Mouse (Mus musculus): Measurements from ENCODE around the gene Rbm17. TPM values are rescaled to one million over a fixed set of nuclear protein-coding genes. Genes with fewer than 3 reads are reported as not detected.
A peak's percentile ranks its signal among the peaks of the same experiment; 100 is the strongest.

Rbm17 gene
- polyA plus RNA-seq, 1 experiment from 2014 or later, result 127 TPM

GRCm38 (mm10) chr2:11553471-11554400 lies 50.2 kb downstream of the Rbm17 start, which contains the start of gene Pfkfb3:
Gene Pfkfb3, minus strand, starts transcription at chr2:11554077.
- Histone ChIP-seq H3K9ac (peak within 1 kb of the TSS; percentile 61), H3K4me3 (peak within 1 kb of the TSS; percentile 67), H3K27me3 (peaks cover 35% of the 10 kb centered on the region), H3K4me1 (replicated peaks) (peaks cover 23% of the 10 kb centered on the region), H3K27ac (replicated peaks) (no peak within 1 kb of the TSS), H3K4me2 (peak within 1 kb of the TSS; percentile 100), H3K36me3 (no peaks in the 10 kb centered on the region), H3K9me3 (no peaks in the 10 kb centered on the region)
- peak; percentile 90 for ATAC-seq (ENCODE audit: low FRiP score, low read depth)
- 2% methylated on average over 65 of the region's 67 CpGs for whole genome bisulfite sequencing

- H3K27me3 ChIP-seq, result peaks cover 35% of the 10 kb centered on the region
Observed at GRCm38 (mm10) chr2:11552966-11553451, 50.9 kb downstream of the Rbm17 start.

GRCm38 (mm10) chr2:11552297-11552821 lies 51.6 kb downstream of the Rbm17 start:
- WGBS, result 10% methylated on average over 9 of the region's 9 CpGs
- Histone ChIP-seq H3K27ac (replicated peaks) (no peak overlapping the region), H3K27me3 (peaks cover 35% of the 10 kb centered on the region), H3K9me3 (no peaks in the 10 kb centered on the region), H3K36me3 (no peaks in the 10 kb centered on the region), H3K4me3 (peak overlapping the region; percentile 67; the same call in 1 of the 2 replicates), H3K4me1 (replicated peaks) (peaks cover 23% of the 10 kb centered on the region), H3K9ac (no peak overlapping the region), H3K4me2 (peak overlapping the region; percentile 100)
- ATAC-seq (ENCODE audit: low FRiP score, low read depth), result peak; percentile 28; the same call in 1 of the 2 replicates

More at GRCm38 (mm10) chr2:11552966-11553451, 50.9 kb downstream of the Rbm17 start:
- WGBS, result 3% methylated on average over 15 of the region's 15 CpGs
- Histone ChIP-seq H3K9ac (peak overlapping the region; percentile 61), H3K36me3 (no peaks in the 10 kb centered on the region), H3K9me3 (no peaks in the 10 kb centered on the region), H3K27ac (replicated peaks) (no peak overlapping the region), H3K4me2 (peak overlapping the region; percentile 100), H3K4me3 (peak overlapping the region; percentile 67), H3K4me1 (replicated peaks) (peaks cover 23% of the 10 kb centered on the region)
- ATAC-seq (ENCODE audit: low FRiP score, low read depth), result peak; percentile 32; the same call in 1 of the 2 replicates

- Histone ChIP-seq H3K4me3 (no peak overlapping the region), H3K9ac (no peak overlapping the region), H3K4me1 (replicated peaks) (peaks cover 23% of the 10 kb centered on the region), H3K36me3 (no peaks in the 10 kb centered on the region), H3K9me3 (no peaks in the 10 kb centered on the region), H3K4me2 (no peak overlapping the region), H3K27ac (replicated peaks) (no peak overlapping the region), H3K27me3 (peaks cover 35% of the 10 kb centered on the region)
- ATAC-seq (ENCODE audit: low FRiP score, low read depth), result no peak
- 30% methylated on average over 1 of the region's 1 CpGs for WGBS
Observed at GRCm38 (mm10) chr2:11551726-11552125, 52.2 kb downstream of the Rbm17 start.

- no peak for ATAC-seq (ENCODE audit: low FRiP score, low read depth)
- no peak overlapping the region for H3K9ac ChIP-seq
- peaks cover 13% of the 10 kb centered on the region for H3K4me1 ChIP-seq (replicated peaks)
- no peaks in the 10 kb centered on the region for H3K9me3 ChIP-seq
- peaks cover 22% of the 10 kb centered on the region for H3K27me3 ChIP-seq
- H3K27ac ChIP-seq (replicated peaks), result no peak overlapping the region
- no peaks in the 10 kb centered on the region for H3K36me3 ChIP-seq
- H3K4me2 ChIP-seq, result no peak overlapping the region
- 95% methylated on average over 10 of the region's 10 CpGs for WGBS
- H3K4me3 ChIP-seq, result no peak overlapping the region
Observed at GRCm38 (mm10) chr2:11548508-11548907, 55.4 kb downstream of the Rbm17 start.

GRCm38 (mm10) chr2:11547609-11548008 lies 56.3 kb downstream of the Rbm17 start:
- no peak overlapping the region for H3K27ac ChIP-seq (replicated peaks)
- no peak for ATAC-seq (ENCODE audit: low FRiP score, low read depth)
- H3K36me3 ChIP-seq, result no peaks in the 10 kb centered on the region
- no peak overlapping the region for H3K9ac ChIP-seq
- no peak overlapping the region for H3K4me3 ChIP-seq
- H3K9me3 ChIP-seq, result no peaks in the 10 kb centered on the region
- H3K27me3 ChIP-seq, result peaks cover 13% of the 10 kb centered on the region
- 62% methylated on average over 2 of the region's 2 CpGs for WGBS
- H3K4me2 ChIP-seq, result no peak overlapping the region
- H3K4me1 ChIP-seq (replicated peaks), result peaks cover 4% of the 10 kb centered on the region

GRCm38 (mm10) chr2:11546091-11546490 lies 57.9 kb downstream of the Rbm17 start:
- 85% methylated on average over 8 of the region's 8 CpGs for WGBS
- Histone ChIP-seq H3K36me3 (no peaks in the 10 kb centered on the region), H3K27me3 (0 out of 2 replicates have a peak, but pooled peaks cover 8% of the 10 kb centered on the region), H3K4me1 (replicated peaks) (no peaks in the 10 kb centered on the region), H3K4me2 (no peak overlapping the region), H3K27ac (replicated peaks) (no peak overlapping the region), H3K9me3 (no peaks in the 10 kb centered on the region), H3K4me3 (no peak overlapping the region), H3K9ac (no peak overlapping the region)
- no peak for ATAC-seq (ENCODE audit: low FRiP score, low read depth)

- Histone ChIP-seq H3K9ac (no peak overlapping the region), H3K4me1 (replicated peaks) (no peaks in the 10 kb centered on the region), H3K27me3 (0 out of 2 replicates have a peak, but pooled peaks cover 8% of the 10 kb centered on the region), H3K9me3 (no peaks in the 10 kb centered on the region), H3K4me3 (no peak overlapping the region), H3K4me2 (no peak overlapping the region), H3K36me3 (no peaks in the 10 kb centered on the region), H3K27ac (replicated peaks) (no peak overlapping the region)
- ATAC-seq (ENCODE audit: low FRiP score, low read depth), result no peak
- 41% methylated on average over 1 of the region's 1 CpGs for WGBS
Observed at GRCm38 (mm10) chr2:11545380-11545779, 58.6 kb downstream of the Rbm17 start.

GRCm38 (mm10) chr2:11544342-11544741 lies 59.6 kb downstream of the Rbm17 start:
- Histone ChIP-seq H3K9ac (no peak overlapping the region), H3K4me1 (replicated peaks) (no peaks in the 10 kb centered on the region), H3K27me3 (no peaks in the 10 kb centered on the region), H3K36me3 (no peaks in the 10 kb centered on the region), H3K27ac (replicated peaks) (no peak overlapping the region), H3K9me3 (no peaks in the 10 kb centered on the region), H3K4me2 (no peak overlapping the region), H3K4me3 (no peak overlapping the region)
- ATAC-seq (ENCODE audit: low FRiP score, low read depth), result no peak
- WGBS, result 80% methylated on average over 5 of the region's 5 CpGs

- ATAC-seq (ENCODE audit: low FRiP score, low read depth), result no peak
- Histone ChIP-seq H3K4me1 (replicated peaks) (no peaks in the 10 kb centered on the region), H3K4me3 (no peak overlapping the region), H3K27ac (replicated peaks) (no peak overlapping the region), H3K36me3 (no peaks in the 10 kb centered on the region), H3K9ac (no peak overlapping the region), H3K4me2 (no peak overlapping the region), H3K27me3 (no peaks in the 10 kb centered on the region), H3K9me3 (no peaks in the 10 kb centered on the region)
- WGBS, result 77% methylated on average over 7 of the region's 7 CpGs
Observed at GRCm38 (mm10) chr2:11543158-11543557, 60.8 kb downstream of the Rbm17 start.

GRCm38 (mm10) chr2:11542640-11543039 lies 61.3 kb downstream of the Rbm17 start:
- no peaks in the 10 kb centered on the region for H3K36me3 ChIP-seq
- H3K4me2 ChIP-seq, result no peak overlapping the region
- no peak overlapping the region for H3K4me3 ChIP-seq
- H3K27me3 ChIP-seq, result no peaks in the 10 kb centered on the region
- peak; percentile 51; the same call in 1 of the 2 replicates for ATAC-seq (ENCODE audit: low FRiP score, low read depth)
- H3K9ac ChIP-seq, result no peak overlapping the region
- WGBS, result 79% methylated on average over 1 of the region's 1 CpGs
- H3K4me1 ChIP-seq (replicated peaks), result no peaks in the 10 kb centered on the region
- H3K27ac ChIP-seq (replicated peaks), result no peak overlapping the region
- H3K9me3 ChIP-seq, result no peaks in the 10 kb centered on the region

GRCm38 (mm10) chr2:11542121-11542520 lies 61.8 kb downstream of the Rbm17 start:
- Histone ChIP-seq H3K27ac (replicated peaks) (no peak overlapping the region), H3K9me3 (no peaks in the 10 kb centered on the region), H3K9ac (no peak overlapping the region), H3K4me2 (no peak overlapping the region), H3K4me3 (no peak overlapping the region), H3K4me1 (replicated peaks) (no peaks in the 10 kb centered on the region), H3K27me3 (no peaks in the 10 kb centered on the region), H3K36me3 (no peaks in the 10 kb centered on the region)
- 97% methylated on average over 1 of the region's 1 CpGs for WGBS
- no peak for ATAC-seq (ENCODE audit: low FRiP score, low read depth)
